Mouse (Mus musculus) forebrain, embryonic 11.5 days (tissue): ENCODE results near the gene Hadhb. TPM values are rescaled to one million over a fixed set of nuclear protein-coding genes. Genes with fewer than 3 reads are reported as not detected.

Source experiments
- ATAC-seq: fragments of 200-750 bp; cut with Nextera tagmentation; replicated peaks from 2 replicates; pipeline ENCODE4 v1.8.0; 2017; ENCODE audit warnings: moderate TSS enrichment; ENCODE audit not compliant: low FRiP score
- DNase-seq: peaks from one replicate; pipeline ENCODE4 v3.0.0-alpha.2; 2017; ENCODE audit warnings: low spot score
- H3K27ac ChIP-seq: fragments of 300-500 bp; sonication (generic); 2 replicates; pipeline ENCODE4 v1.5.1; 2014; ENCODE audit warnings: low read depth, low read length
- H3K27me3 ChIP-seq: fragments of 300-500 bp; sonication (generic); 2 replicates; pipeline ENCODE4 v1.6.1; 2014; ENCODE audit warnings: mild to moderate bottlenecking, low read length, mixed read lengths; ENCODE audit not compliant: control insufficient read depth, insufficient read depth
- H3K36me3 ChIP-seq: fragments of 300-500 bp; sonication (generic); 2 replicates; pipeline ENCODE4 v1.6.1; 2014; ENCODE audit warnings: mild to moderate bottlenecking, low read length, moderate library complexity, mixed read lengths; ENCODE audit not compliant: control insufficient read depth, insufficient read depth
- H3K4me1 ChIP-seq: fragments of 300-500 bp; sonication (generic); replicated peaks from 2 replicates; pipeline ENCODE4 v1.6.1; 2014; ENCODE audit warnings: low read length, mixed read lengths; ENCODE audit not compliant: control insufficient read depth, insufficient read depth
- H3K4me2 ChIP-seq: fragments of 300-500 bp; sonication (generic); 2 replicates; pipeline ENCODE4 v1.6.1; 2014; ENCODE audit warnings: low read depth, mild to moderate bottlenecking, low read length, moderate library complexity, mixed read lengths; ENCODE audit not compliant: severe bottlenecking
- H3K4me3 ChIP-seq: fragments of 300-500 bp; sonication (generic); 2 replicates; pipeline ENCODE4 v1.5.1; 2014; ENCODE audit warnings: low read depth, low read length
- H3K9ac ChIP-seq: fragments of 300-500 bp; sonication (generic); 2 replicates; pipeline ENCODE4 v1.6.1; 2014; ENCODE audit warnings: low read length
- H3K9me3 ChIP-seq: fragments of 300-500 bp; sonication (generic); 2 replicates; pipeline ENCODE4 v1.6.1; 2016; ENCODE audit warnings: low read length, mixed read lengths; ENCODE audit not compliant: control insufficient read depth
- WGBS: fragments of 180-500 bp; shearing (Covaris S2); extraction: QIAGEN DNeasy Blood & Tissue Kit; methylation state at CpG from one replicate; pipeline ENCODE4 v1.1.7; 2014; 5-methylcytosine and 5-hydroxymethylcytosine counted together
- polyA plus RNA-seq: library from polyadenylated mRNA; unstranded; fragments of >200 nt; fragmentation: Nextera tagmentation; extraction: Ambion mirVana; gene quantifications from 2 replicates; pipeline ENCODE4 v1.2.1, GENCODE M21; 2014

The Hadhb gene
- polyA plus RNA-seq, 1 experiment from 2014 or later = 108 TPM

DNA sequence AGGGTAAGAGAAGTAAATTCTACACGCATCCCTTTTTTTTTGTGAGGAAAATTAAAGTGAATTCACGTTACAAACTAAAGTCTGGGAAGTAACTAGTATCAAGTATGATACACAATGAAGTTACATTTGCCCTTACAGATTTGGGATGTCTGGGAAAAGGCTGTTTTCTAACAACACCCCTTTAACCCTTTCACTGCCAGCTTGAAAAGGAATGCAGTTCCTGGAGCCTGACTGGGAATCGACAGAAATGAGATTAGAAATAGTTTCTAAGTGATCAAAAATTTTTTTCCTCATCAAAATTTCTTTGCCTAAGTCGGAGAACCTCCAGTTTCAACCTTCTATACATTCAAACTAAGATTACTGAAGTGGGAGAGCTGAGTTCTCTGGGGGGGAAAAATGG, 1.0 kb upstream of the Hadhb start:
- Histone ChIP-seq H3K27ac (no peak overlapping the region), H3K9me3 (no peaks in the 10 kb centered on the region), H3K27me3 (no peaks in the 10 kb centered on the region), H3K9ac (peak overlapping the region; percentile 82), H3K4me3 (peak overlapping the region; percentile 88), H3K4me1 (peaks cover 5% of the 10 kb centered on the region; the same call in 1 of the 2 replicates), H3K4me2 (peak overlapping the region; percentile 59), H3K36me3 (no peaks in the 10 kb centered on the region)
- ATAC-seq (no peak), DNase-seq (no peak)
- 22% methylated on average over 4 of the region's 4 CpGs for WGBS

DNA sequence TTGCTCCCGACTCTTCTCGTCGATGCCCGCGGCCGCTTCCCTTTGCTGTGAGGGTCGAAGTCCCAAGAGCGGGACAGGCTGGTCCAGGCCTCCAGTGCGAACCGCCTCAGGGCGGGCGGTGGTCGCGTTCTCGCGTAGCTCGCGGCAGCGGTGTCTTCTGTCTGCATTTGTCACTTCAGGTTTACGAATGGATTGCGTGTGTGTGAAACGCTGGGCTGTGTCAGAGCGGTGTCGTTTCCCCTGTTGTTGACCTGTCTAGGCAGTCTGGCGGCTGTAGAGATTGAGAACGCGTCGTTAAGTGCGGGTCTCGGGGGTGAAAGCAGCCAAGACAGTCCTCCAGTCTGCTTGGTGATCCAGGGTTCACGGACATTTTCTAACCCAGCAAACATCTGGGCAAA, 346 bp downstream of the Hadhb start:
- no peaks in the 10 kb centered on the region for H3K27me3 ChIP-seq
- peak overlapping the region; percentile 59 for H3K4me2 ChIP-seq
- DNase-seq (no peak), ATAC-seq (peak; percentile 71)
- H3K9ac ChIP-seq = peak overlapping the region; percentile 82
- WGBS = under 1% methylated on average over 31 of the region's 31 CpGs
- H3K9me3 ChIP-seq = no peaks in the 10 kb centered on the region
- peaks cover 5% of the 10 kb centered on the region; the same call in 1 of the 2 replicates for H3K4me1 ChIP-seq
- H3K4me3 ChIP-seq = peak overlapping the region; percentile 88
- H3K36me3 ChIP-seq = no peaks in the 10 kb centered on the region
- H3K27ac ChIP-seq = no peak overlapping the region; the same call in 1 of the 2 replicates

DNA sequence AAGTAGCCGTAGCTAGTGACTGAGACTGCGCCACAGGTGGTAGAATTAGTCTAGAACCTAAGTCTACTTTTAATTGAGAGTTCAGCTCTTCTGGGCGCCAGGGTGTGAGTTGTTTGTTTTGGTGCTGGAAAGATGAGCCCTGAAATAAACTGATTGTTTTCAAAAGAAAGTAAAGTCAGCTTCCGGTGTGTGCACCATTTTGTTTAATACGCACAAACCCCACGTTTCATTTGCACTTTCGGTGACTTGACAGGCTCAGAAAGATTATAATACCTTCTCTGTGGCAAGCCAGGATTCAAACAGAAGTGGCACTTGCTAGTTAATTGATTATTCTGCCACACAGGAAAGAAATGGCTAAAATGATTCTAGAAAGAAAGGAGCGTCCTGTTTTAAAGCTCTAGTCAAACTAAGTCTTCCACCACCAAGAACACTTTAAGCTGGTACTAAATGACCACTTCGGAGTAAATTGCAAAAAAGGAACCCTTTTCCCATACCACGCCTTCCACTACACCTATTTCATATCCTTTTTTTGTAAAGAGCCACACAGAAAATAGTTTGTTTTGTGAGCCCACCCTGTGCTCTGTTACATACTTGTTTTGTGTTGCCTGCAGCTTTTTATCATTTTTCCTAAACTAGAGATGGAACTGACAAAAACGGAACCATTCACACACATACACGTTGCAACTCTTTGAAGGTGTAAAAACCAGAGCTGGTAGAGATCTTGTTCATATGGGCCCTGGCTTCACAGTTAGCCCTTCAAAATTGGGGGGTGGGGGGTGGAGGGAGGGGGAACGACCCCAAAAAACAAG, 977 bp downstream of the Hadhb start:
- Histone ChIP-seq H3K4me2 (peak overlapping the region; percentile 59), H3K27me3 (no peaks in the 10 kb centered on the region), H3K9ac (peak overlapping the region; percentile 82), H3K4me1 (peaks cover 5% of the 10 kb centered on the region; the same call in 1 of the 2 replicates), H3K9me3 (no peaks in the 10 kb centered on the region), H3K27ac (no peak overlapping the region), H3K4me3 (peak overlapping the region; percentile 88), H3K36me3 (no peaks in the 10 kb centered on the region)
- DNase-seq (no peak), ATAC-seq (no peak)
- 39% methylated on average over 13 of the region's 13 CpGs for WGBS

DNA sequence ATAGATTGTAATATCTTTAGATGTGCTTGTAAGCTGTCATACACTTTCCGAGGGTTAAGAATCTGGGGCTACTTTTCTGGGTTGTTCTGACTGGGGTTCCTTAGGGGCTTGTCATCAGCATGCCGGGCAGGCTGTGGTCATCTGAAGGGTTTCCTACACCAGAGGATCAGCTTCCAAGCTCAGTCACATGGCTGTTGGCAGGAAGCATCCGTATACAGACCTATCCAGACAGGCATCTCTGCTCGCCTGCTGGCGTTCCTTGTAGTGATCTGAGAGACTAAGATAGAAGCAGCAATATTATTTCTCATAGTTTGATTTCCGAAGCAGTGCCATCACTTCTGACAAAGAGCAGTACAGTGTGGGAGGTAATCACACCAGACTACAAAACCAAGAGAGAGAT, 4.6 kb downstream of the Hadhb start:
- Histone ChIP-seq H3K27ac (no peak overlapping the region), H3K9ac (no peak overlapping the region), H3K4me3 (no peak overlapping the region), H3K4me1 (peaks cover 5% of the 10 kb centered on the region; the same call in 1 of the 2 replicates), H3K36me3 (no peaks in the 10 kb centered on the region), H3K9me3 (no peaks in the 10 kb centered on the region), H3K4me2 (no peak overlapping the region), H3K27me3 (no peaks in the 10 kb centered on the region)
- DNase-seq (no peak), ATAC-seq (no peak)
- WGBS = 87% methylated on average over 6 of the region's 6 CpGs

DNA sequence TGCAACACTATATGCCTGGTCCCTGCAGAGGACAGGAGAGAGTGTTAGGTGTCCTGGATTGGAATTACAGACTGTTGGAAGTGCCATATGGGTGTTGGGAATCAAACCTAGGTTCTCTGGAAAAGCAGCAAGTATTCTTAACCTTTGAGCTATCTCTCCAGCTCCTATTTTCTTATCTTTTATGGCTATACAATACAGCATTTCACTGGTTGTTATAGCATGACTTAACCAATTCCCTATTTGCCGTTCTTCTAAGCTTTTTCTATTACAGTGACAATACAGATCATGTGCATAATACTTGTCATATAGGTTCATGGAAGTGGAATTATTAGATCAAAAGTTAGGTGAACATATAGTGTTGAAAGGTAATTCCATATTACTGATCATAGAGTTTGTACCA, 6.8 kb downstream of the Hadhb start:
- Histone ChIP-seq H3K9me3 (no peaks in the 10 kb centered on the region), H3K9ac (no peak overlapping the region), H3K4me3 (no peak overlapping the region), H3K4me2 (no peak overlapping the region), H3K27me3 (no peaks in the 10 kb centered on the region), H3K36me3 (no peaks in the 10 kb centered on the region), H3K4me1 (no peaks in the 10 kb centered on the region), H3K27ac (no peak overlapping the region)
- 89% methylated on average over 1 of the region's 1 CpGs for WGBS
- DNase-seq (no peak), ATAC-seq (no peak)

DNA sequence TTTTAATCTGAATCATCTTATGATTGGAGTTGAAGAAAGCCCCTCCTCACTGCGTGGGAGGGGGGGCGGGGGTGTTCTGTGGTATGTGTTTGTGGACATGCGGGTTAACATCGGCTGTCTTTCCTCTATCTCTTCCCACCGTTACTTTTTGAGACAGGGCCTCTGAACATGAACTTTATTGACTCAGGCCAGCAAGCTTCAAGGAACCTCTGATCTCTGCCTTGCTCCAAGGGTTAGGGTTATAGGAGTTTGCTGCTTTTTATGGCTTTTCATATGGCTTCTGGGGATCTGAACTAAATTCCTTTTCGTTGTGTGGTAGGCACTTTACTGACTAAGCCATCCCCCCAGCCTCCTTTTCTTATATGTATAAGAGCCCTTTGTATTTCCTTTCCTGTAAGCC, 7.3 kb downstream of the Hadhb start:
- WGBS = 88% methylated on average over 6 of the region's 6 CpGs
- H3K4me3 ChIP-seq = no peak overlapping the region
- no peak overlapping the region for H3K27ac ChIP-seq
- no peak for ATAC-seq
- no peaks in the 10 kb centered on the region for H3K4me1 ChIP-seq
- H3K9ac ChIP-seq = no peak overlapping the region
- DNase-seq = no peak
- no peaks in the 10 kb centered on the region for H3K36me3 ChIP-seq
- no peaks in the 10 kb centered on the region for H3K27me3 ChIP-seq
- H3K9me3 ChIP-seq = no peaks in the 10 kb centered on the region
- H3K4me2 ChIP-seq = no peak overlapping the region

DNA sequence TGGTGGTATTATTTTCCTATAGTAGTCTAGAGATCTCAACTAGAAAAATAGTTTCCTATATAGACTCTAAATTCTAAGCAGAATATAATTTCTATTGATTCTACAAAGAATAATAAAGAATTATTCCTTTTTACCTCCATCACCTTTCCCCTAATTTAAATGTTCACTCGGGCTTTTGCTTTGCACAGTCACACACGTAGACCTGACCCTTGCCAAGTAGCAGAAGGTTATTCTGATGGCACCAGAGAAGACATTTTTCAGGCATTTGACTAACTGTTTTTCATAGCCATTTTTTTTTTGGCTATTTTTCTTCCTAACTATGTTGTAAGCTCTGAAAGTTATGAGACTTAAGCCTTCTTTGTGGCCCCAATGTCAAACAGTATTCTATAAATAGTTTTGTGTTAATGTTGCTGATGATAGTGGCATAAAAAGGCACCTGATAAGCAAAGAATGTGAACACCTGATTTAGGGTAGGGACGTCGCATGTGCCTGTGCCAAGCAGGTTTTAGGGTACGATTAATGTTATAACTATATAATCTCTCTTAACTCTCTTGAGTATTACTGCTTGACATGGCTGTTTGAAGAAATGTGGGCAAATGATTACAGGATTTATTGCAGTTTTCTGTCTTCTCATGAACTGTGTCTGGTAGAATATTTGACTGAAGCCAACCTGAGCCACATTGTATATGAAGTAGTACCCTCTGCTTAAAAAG, 10.3 kb downstream of the Hadhb start:
- no peak for DNase-seq
- H3K27ac ChIP-seq = no peak overlapping the region
- no peak overlapping the region for H3K4me3 ChIP-seq
- ATAC-seq = no peak
- H3K4me2 ChIP-seq = no peak overlapping the region
- no peaks in the 10 kb centered on the region for H3K4me1 ChIP-seq
- WGBS = 93% methylated on average over 5 of the region's 5 CpGs
- no peaks in the 10 kb centered on the region for H3K36me3 ChIP-seq
- H3K9ac ChIP-seq = no peak overlapping the region
- H3K27me3 ChIP-seq = no peaks in the 10 kb centered on the region
- no peaks in the 10 kb centered on the region for H3K9me3 ChIP-seq

DNA sequence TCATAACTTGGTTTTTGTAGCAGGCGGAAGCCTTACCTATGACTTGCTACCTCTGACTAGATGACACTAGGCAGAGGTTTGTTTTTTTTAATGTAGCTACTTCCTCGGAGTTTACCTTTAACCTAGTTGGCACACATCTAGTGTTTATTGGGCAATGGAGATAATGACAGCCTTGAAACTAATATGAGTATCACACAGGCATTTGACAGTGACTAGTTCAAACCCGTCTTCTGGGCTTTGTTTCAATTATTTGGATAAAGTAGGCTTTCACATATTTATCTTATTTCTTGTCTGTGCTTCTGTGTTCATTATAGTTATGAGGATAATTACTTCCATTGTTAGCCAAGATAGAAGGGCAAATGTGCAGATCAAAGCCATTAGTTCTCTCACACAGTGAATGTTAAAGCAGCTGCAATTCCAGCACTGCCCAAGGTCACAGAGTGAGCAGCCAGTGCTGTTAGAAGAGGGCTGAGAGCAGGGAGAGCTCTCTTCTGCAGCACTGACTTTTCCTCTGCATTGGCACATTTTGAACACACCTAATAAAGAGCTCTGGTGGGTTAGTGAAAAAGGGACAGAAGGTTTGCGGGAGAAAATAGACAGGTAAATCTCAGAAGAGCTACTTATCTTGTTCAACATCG, 15.4 kb downstream of the Hadhb start:
- Histone ChIP-seq H3K4me2 (no peak overlapping the region), H3K9me3 (no peaks in the 10 kb centered on the region), H3K27me3 (no peaks in the 10 kb centered on the region), H3K4me1 (no peaks in the 10 kb centered on the region), H3K27ac (no peak overlapping the region), H3K36me3 (no peaks in the 10 kb centered on the region; the same call in 1 of the 2 replicates), H3K4me3 (no peak overlapping the region), H3K9ac (no peak overlapping the region)
- no peak for ATAC-seq
- no peak for DNase-seq
- WGBS = 88% methylated on average over 5 of the region's 5 CpGs
